Mouse (Mus musculus): ENCODE data around the gene St7. TPM values are rescaled to one million over a fixed set of nuclear protein-coding genes. Genes with fewer than 3 reads are reported as not detected.

St7 gene
- polyA plus RNA-seq, 1 experiment: 20.0 TPM

- Histone ChIP-seq H3K27ac (ENCODE audit: insufficient read depth, low read length) (no peak overlapping the region), H3K4me3 (ENCODE audit: insufficient read depth, low read length) (no peak overlapping the region), H3K4me1 (ENCODE audit: control insufficient read depth, insufficient read depth, low read length) (no peaks in the 10 kb centered on the region)
- TF ChIP-seq POLR2A (IDR thresholded peaks at IDR 0.05; ENCODE audit: low read depth, low read length) (no peak), CTCF (IDR thresholded peaks at IDR 0.05; ENCODE audit: borderline replicate concordance, insufficient read depth, low read length) (no peak)
Measured at GRCm38 (mm10) chr6:17705973-17706372, 13.2 kb downstream of the St7 start.

- H3K4me3 ChIP-seq (ENCODE audit: insufficient read depth, low read length): no peak overlapping the region
- TF ChIP-seq POLR2A (IDR thresholded peaks at IDR 0.05; ENCODE audit: low read depth, low read length) (no peak), CTCF (IDR thresholded peaks at IDR 0.05; ENCODE audit: borderline replicate concordance, insufficient read depth, low read length) (no peak)
Measured at GRCm38 (mm10) chr6:17718978-17719377, 26.2 kb downstream of the St7 start.

GRCm38 (mm10) chr6:17719423-17719822 is 26.7 kb downstream of the St7 start:
- Histone ChIP-seq H3K4me3 (ENCODE audit: insufficient read depth, low read length) (no peak overlapping the region), H3K4me1 (ENCODE audit: control insufficient read depth, insufficient read depth, low read length) (no peaks in the 10 kb centered on the region), H3K27ac (ENCODE audit: insufficient read depth, low read length) (no peak overlapping the region)
- TF ChIP-seq POLR2A (IDR thresholded peaks at IDR 0.05; ENCODE audit: low read depth, low read length) (no peak), CTCF (IDR thresholded peaks at IDR 0.05; ENCODE audit: borderline replicate concordance, insufficient read depth, low read length) (no peak)

More at GRCm38 (mm10) chr6:17718978-17719377, 26.2 kb downstream of the St7 start:
- no peak overlapping the region for H3K27ac ChIP-seq (ENCODE audit: insufficient read depth, low read length)
- no peaks in the 10 kb centered on the region for H3K4me1 ChIP-seq (ENCODE audit: control insufficient read depth, insufficient read depth, low read length)

GRCm38 (mm10) chr6:17720022-17720421 is 27.3 kb downstream of the St7 start:
- TF ChIP-seq POLR2A (IDR thresholded peaks at IDR 0.05; ENCODE audit: low read depth, low read length) (no peak), CTCF (IDR thresholded peaks at IDR 0.05; ENCODE audit: borderline replicate concordance, insufficient read depth, low read length) (no peak)
- no peak overlapping the region for H3K4me3 ChIP-seq (ENCODE audit: insufficient read depth, low read length)
- no peaks in the 10 kb centered on the region for H3K4me1 ChIP-seq (ENCODE audit: control insufficient read depth, insufficient read depth, low read length)
- no peak overlapping the region for H3K27ac ChIP-seq (ENCODE audit: insufficient read depth, low read length)

GRCm38 (mm10) chr6:17721706-17722105 is 29.0 kb downstream of the St7 start:
- Histone ChIP-seq H3K27ac (ENCODE audit: insufficient read depth, low read length) (no peak overlapping the region), H3K4me1 (ENCODE audit: control insufficient read depth, insufficient read depth, low read length) (no peaks in the 10 kb centered on the region), H3K4me3 (ENCODE audit: insufficient read depth, low read length) (no peak overlapping the region)
- TF ChIP-seq CTCF (IDR thresholded peaks at IDR 0.05; ENCODE audit: borderline replicate concordance, insufficient read depth, low read length): no peak
- no peak for TF ChIP-seq POLR2A (IDR thresholded peaks at IDR 0.05; ENCODE audit: low read depth, low read length)

GRCm38 (mm10) chr6:17725841-17726460 is 33.2 kb downstream of the St7 start:
- H3K27ac ChIP-seq (ENCODE audit: insufficient read depth, low read length): no peak overlapping the region
- H3K4me3 ChIP-seq (ENCODE audit: insufficient read depth, low read length): no peak overlapping the region
- H3K4me1 ChIP-seq (ENCODE audit: control insufficient read depth, insufficient read depth, low read length): no peaks in the 10 kb centered on the region
- TF ChIP-seq POLR2A (IDR thresholded peaks at IDR 0.05; ENCODE audit: low read depth, low read length) (no peak), CTCF (IDR thresholded peaks at IDR 0.05; ENCODE audit: borderline replicate concordance, insufficient read depth, low read length) (peak; percentile 41; the same call in 1 of the 2 replicates)

GRCm38 (mm10) chr6:17727241-17727640 is 34.5 kb downstream of the St7 start:
- TF ChIP-seq POLR2A (IDR thresholded peaks at IDR 0.05; ENCODE audit: low read depth, low read length): no peak
- TF ChIP-seq CTCF (IDR thresholded peaks at IDR 0.05; ENCODE audit: borderline replicate concordance, insufficient read depth, low read length): no peak
- Histone ChIP-seq H3K4me3 (ENCODE audit: insufficient read depth, low read length) (no peak overlapping the region), H3K27ac (ENCODE audit: insufficient read depth, low read length) (no peak overlapping the region), H3K4me1 (ENCODE audit: control insufficient read depth, insufficient read depth, low read length) (no peaks in the 10 kb centered on the region)

- Histone ChIP-seq H3K4me3 (ENCODE audit: insufficient read depth, low read length) (no peak overlapping the region), H3K27ac (ENCODE audit: insufficient read depth, low read length) (no peak overlapping the region), H3K4me1 (ENCODE audit: control insufficient read depth, insufficient read depth, low read length) (no peaks in the 10 kb centered on the region)
- TF ChIP-seq CTCF (IDR thresholded peaks at IDR 0.05; ENCODE audit: borderline replicate concordance, insufficient read depth, low read length) (no peak), POLR2A (IDR thresholded peaks at IDR 0.05; ENCODE audit: low read depth, low read length) (no peak)
Measured at GRCm38 (mm10) chr6:17727891-17728790, 35.4 kb downstream of the St7 start.

- no peak overlapping the region for H3K4me3 ChIP-seq (ENCODE audit: insufficient read depth, low read length)
- TF ChIP-seq CTCF (IDR thresholded peaks at IDR 0.05; ENCODE audit: borderline replicate concordance, insufficient read depth, low read length): no peak
- TF ChIP-seq POLR2A (IDR thresholded peaks at IDR 0.05; ENCODE audit: low read depth, low read length): no peak
Measured at GRCm38 (mm10) chr6:17730122-17730521, 37.4 kb downstream of the St7 start.

GRCm38 (mm10) chr6:17731694-17732093 is 39.0 kb downstream of the St7 start:
- TF ChIP-seq POLR2A (IDR thresholded peaks at IDR 0.05; ENCODE audit: low read depth, low read length) (no peak), CTCF (IDR thresholded peaks at IDR 0.05; ENCODE audit: borderline replicate concordance, insufficient read depth, low read length) (no peak)
- no peak overlapping the region for H3K27ac ChIP-seq (ENCODE audit: insufficient read depth, low read length)
- no peak overlapping the region for H3K4me3 ChIP-seq (ENCODE audit: insufficient read depth, low read length)
- H3K4me1 ChIP-seq (ENCODE audit: control insufficient read depth, insufficient read depth, low read length): no peaks in the 10 kb centered on the region

More at GRCm38 (mm10) chr6:17730122-17730521, 37.4 kb downstream of the St7 start:
- H3K4me1 ChIP-seq (ENCODE audit: control insufficient read depth, insufficient read depth, low read length): no peaks in the 10 kb centered on the region
- H3K27ac ChIP-seq (ENCODE audit: insufficient read depth, low read length): no peak overlapping the region

Data from embryonic fibroblast, embryonic 13.5 days (primary cell).